Mouse (Mus musculus) midbrain, embryonic 16.5 days (tissue): ENCODE data around the gene Vmn2r88. TPM values are rescaled to one million over a fixed set of nuclear protein-coding genes. Genes with fewer than 3 reads are reported as not detected.
"Not testable (repeated sequence)": the region's sequence is repeated elsewhere in the genome, so short reads cannot be mapped to it uniquely, and the experiment has no call there.

Source experiments
- ATAC-seq: fragments of 200-750 bp; cut with Nextera tagmentation; 2 replicates; pipeline ENCODE4 v1.8.0; 2017; ENCODE audit warnings: moderate TSS enrichment
- H3K27ac ChIP-seq: fragments of 300-500 bp; sonication (generic); 2 replicates; pipeline ENCODE4 v1.5.1; 2014; ENCODE audit warnings: mild to moderate bottlenecking, low read length, mixed read lengths
- H3K27me3 ChIP-seq: fragments of 300-500 bp; sonication (generic); 2 replicates; pipeline ENCODE4 v1.6.1; 2014; ENCODE audit warnings: low read depth, low read length, mixed read lengths; ENCODE audit not compliant: control insufficient read depth, insufficient read depth
- H3K36me3 ChIP-seq: fragments of 300-500 bp; sonication (generic); 2 replicates; pipeline ENCODE4 v1.6.1; 2014; ENCODE audit warnings: mild to moderate bottlenecking, low read length, moderate library complexity, mixed read lengths; ENCODE audit not compliant: control insufficient read depth, insufficient read depth
- H3K4me1 ChIP-seq: fragments of 300-500 bp; sonication (generic); 2 replicates; pipeline ENCODE4 v1.6.1; 2014; ENCODE audit warnings: mild to moderate bottlenecking, low read length, mixed read lengths; ENCODE audit not compliant: control insufficient read depth, insufficient read depth
- H3K4me2 ChIP-seq: fragments of 300-500 bp; sonication (generic); 2 replicates; pipeline ENCODE4 v1.6.1; 2014; ENCODE audit warnings: mild to moderate bottlenecking, low read length, mixed read lengths
- H3K4me3 ChIP-seq: fragments of 300-500 bp; sonication (generic); 2 replicates; pipeline ENCODE4 v1.5.1; 2014; ENCODE audit warnings: low read depth, mild to moderate bottlenecking, low read length, moderate library complexity, mixed read lengths
- H3K9ac ChIP-seq: fragments of 300-500 bp; sonication (generic); 2 replicates; pipeline ENCODE4 v1.6.1; 2014; ENCODE audit warnings: low read depth, low read length, mixed read lengths
- H3K9me3 ChIP-seq: fragments of 300-500 bp; sonication (generic); replicated peaks from 2 replicates; pipeline ENCODE4 v1.6.1; 2014; ENCODE audit warnings: mild to moderate bottlenecking, low read length, mixed read lengths; ENCODE audit not compliant: control insufficient read depth, poor library complexity, severe bottlenecking
- WGBS: fragments of 180-500 bp; shearing (Covaris S2); extraction: QIAGEN DNeasy Blood & Tissue Kit; methylation state at CpG from one replicate; pipeline ENCODE4 v1.1.7; 2014; 5-methylcytosine and 5-hydroxymethylcytosine counted together
- polyA plus RNA-seq: library from polyadenylated mRNA; unstranded; fragments of >200 nt; fragmentation: Nextera tagmentation; extraction: Ambion mirVana; gene quantifications from 2 replicates; pipeline ENCODE4 v1.2.1, GENCODE M21; 2015

The Vmn2r88 gene
- polyA plus RNA-seq, 1 experiment from 2014 or later = not detected

DNA sequence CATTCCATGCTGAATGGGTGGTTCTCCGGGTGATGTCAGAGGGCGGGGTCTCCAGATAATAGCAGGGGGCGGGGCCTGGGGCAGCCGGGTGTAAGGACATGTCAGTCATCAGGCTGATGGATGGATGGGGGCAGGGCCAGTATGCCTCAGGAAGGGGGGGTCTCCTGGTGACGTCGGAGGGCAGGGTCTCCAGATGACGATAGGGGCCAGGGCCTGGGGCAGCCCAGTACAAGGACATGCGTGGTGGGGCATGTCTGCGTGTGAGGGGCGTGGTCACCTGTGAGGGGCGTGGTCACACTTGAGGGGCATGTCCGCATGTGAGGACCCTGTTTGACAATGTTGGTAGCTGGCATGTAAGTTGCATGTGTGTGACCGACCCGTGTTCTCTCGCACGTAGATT, 23.9 kb downstream of the Vmn2r88 start:
- no peak for ATAC-seq
- no peaks in the 10 kb centered on the region for H3K36me3 ChIP-seq
- no peak overlapping the region for H3K4me2 ChIP-seq
- no peak overlapping the region for H3K4me3 ChIP-seq
- H3K4me1 ChIP-seq = no peaks in the 10 kb centered on the region
- no peak overlapping the region for H3K27ac ChIP-seq
- WGBS = 94% methylated on average over 16 of the region's 16 CpGs
- H3K9ac ChIP-seq = no peak overlapping the region
- H3K27me3 ChIP-seq = no peaks in the 10 kb centered on the region
- H3K9me3 ChIP-seq = peaks cover 8% of the 10 kb centered on the region; the same call in 1 of the 2 replicates

DNA sequence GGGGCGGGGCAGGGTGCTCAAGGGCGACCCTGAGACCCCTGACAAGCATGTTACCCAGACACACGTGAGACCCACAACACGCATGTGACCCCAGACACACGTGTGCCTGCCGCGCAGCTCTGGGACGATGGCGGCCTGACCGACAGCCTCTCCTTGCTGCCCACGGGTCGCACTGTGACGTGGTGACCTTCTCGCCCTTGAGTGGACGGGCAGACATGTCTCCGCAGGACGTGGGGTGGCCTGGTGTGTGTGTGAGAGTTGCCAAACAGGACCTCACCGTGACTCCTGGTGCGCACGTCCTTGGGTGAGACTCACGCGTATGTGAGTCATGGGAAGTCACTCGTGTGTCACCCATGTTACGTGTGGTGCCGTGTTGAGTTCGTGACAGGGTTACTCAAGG, 24.4 kb downstream of the Vmn2r88 start:
- Histone ChIP-seq H3K36me3 (no peaks in the 10 kb centered on the region), H3K4me3 (no peak overlapping the region), H3K9me3 (peaks cover 8% of the 10 kb centered on the region; the same call in 1 of the 2 replicates), H3K27me3 (no peaks in the 10 kb centered on the region), H3K27ac (no peak overlapping the region), H3K4me2 (no peak overlapping the region), H3K9ac (no peak overlapping the region), H3K4me1 (no peaks in the 10 kb centered on the region)
- no peak for ATAC-seq
- 95% methylated on average over 26 of the region's 26 CpGs for WGBS

DNA sequence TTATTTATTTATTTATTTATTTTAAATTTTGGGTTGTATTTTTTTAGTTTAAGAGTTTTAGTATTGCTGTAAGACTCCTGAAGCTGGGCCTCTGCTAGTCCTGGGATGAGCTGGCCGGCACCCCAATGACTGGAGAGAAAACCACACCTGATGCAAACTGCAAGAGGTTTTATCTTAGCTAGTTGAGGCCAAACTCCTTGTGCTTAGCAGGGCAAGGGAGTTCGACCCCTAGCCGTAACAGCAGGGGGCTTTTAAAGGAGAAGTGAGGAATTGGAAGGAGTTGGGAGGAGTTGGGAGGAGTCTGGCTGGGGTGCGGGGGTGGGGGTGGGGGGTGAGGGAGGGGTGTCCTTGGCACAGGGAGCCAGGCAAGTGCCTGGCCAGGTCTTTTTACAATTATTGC, 28.3 kb downstream of the Vmn2r88 start:
- H3K27ac ChIP-seq = no peak overlapping the region
- ATAC-seq = no peak
- H3K4me2 ChIP-seq = no peak overlapping the region
- H3K4me1 ChIP-seq = no peaks in the 10 kb centered on the region
- H3K4me3 ChIP-seq = no peak overlapping the region
- 86% methylated on average over 4 of the region's 4 CpGs for WGBS
- no peaks in the 10 kb centered on the region for H3K36me3 ChIP-seq
- no peaks in the 10 kb centered on the region for H3K27me3 ChIP-seq
- H3K9me3 ChIP-seq = peaks cover 8% of the 10 kb centered on the region; the same call in 1 of the 2 replicates
- H3K9ac ChIP-seq = no peak overlapping the region

DNA sequence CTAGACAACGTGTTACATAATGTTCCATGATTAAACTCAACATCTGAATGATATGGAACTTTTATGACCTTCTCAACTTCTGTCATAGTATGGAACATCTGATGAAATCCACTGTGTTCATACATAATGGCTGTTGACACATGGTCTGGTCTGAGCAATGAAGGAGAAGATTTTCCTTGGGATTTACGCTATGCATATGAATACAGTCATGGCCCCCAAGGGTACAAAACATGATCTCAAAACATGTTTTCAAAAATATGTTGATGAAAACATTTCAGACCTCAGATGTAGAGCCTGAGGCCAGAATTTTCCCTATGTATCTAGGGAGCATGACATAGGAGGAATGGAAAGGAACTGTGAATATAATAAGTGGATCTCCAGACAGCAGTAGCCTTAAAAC, 40.9 kb downstream of the Vmn2r88 start, which contains the start of gene Vmn2r89:
Gene Vmn2r89, plus strand, starts transcription at position 301 of the 400 bp plus-strand sequence.
- H3K4me1 ChIP-seq, H3K36me3 ChIP-seq, H3K9me3 ChIP-seq, H3K27ac ChIP-seq, H3K9ac ChIP-seq, ATAC-seq, H3K4me3 ChIP-seq, H3K4me2 ChIP-seq, H3K27me3 ChIP-seq: not testable (repeated sequence)
- 87% methylated on average over 2 of the region's 2 CpGs for WGBS

Other genes starting within 250 kb of the Vmn2r88 start
- not detected in 2 replicates for gene Rnase2b, start 248.6 kb upstream of the Vmn2r88 start, polyA plus RNA-seq
- not detected in 2 replicates for gene Ang2, start 211.7 kb upstream of the Vmn2r88 start, polyA plus RNA-seq
- not detected in 2 replicates for gene Ear14, start 207.4 kb upstream of the Vmn2r88 start, polyA plus RNA-seq
- not detected in 2 replicates for gene Rnase2a, start 154.7 kb upstream of the Vmn2r88 start, polyA plus RNA-seq
- gene Gm7247, start 49.1 kb upstream of the Vmn2r88 start, polyA plus RNA-seq = not detected in 2 replicates
- gene Vmn2r89, start 41.0 kb downstream of the Vmn2r88 start, polyA plus RNA-seq = not detected in 2 replicates
- gene Gm5622, start 142.0 kb downstream of the Vmn2r88 start, polyA plus RNA-seq = not detected in 2 replicates
- gene Gm17175, start 163.2 kb downstream of the Vmn2r88 start, polyA plus RNA-seq = not detected in 2 replicates
- not detected in 2 replicates for gene Gm17174, start 181.3 kb downstream of the Vmn2r88 start, polyA plus RNA-seq
- not detected in 2 replicates for gene Gm17078, start 200.5 kb downstream of the Vmn2r88 start, polyA plus RNA-seq
- gene Gm4181, start 224.8 kb downstream of the Vmn2r88 start, polyA plus RNA-seq = not detected in 2 replicates